In genomic region chr10:10070146-10070545, GRCm38 (mm10) we compare ENCODE assay signal across 23 mouse cellular contexts.
DNase-seq lines count a peak whose midpoint lies in the region; ATAC-seq lines count a peak whose summit lies in the region.
"Had no signal": no experiment of that assay in that cellular context is flagged by ENCODE, and none has a peak within 500 bp of the region (broad histone marks: within the 10 kb centered on the region; RNA-seq: fewer than 3 reads in every experiment).

No protein-coding gene starts in this region.

- no peak overlapping the region for H3K9ac ChIP-seq in neural tube, embryonic 15.5 days (replicated peaks)
- H3K9ac ChIP-seq in hindbrain, embryonic 14.5 days = no peak overlapping the region
- H3K9ac ChIP-seq: embryonic facial prominence, embryonic 13.5 days; embryonic facial prominence, embryonic 15.5 days; forebrain, embryonic 13.5 days; forebrain, embryonic 15.5 days; forebrain, postnatal 0 days had no signal

- H3K4me2 ChIP-seq in neural tube, embryonic 15.5 days = no peak overlapping the region
- no peak overlapping the region for H3K4me2 ChIP-seq in hindbrain, embryonic 14.5 days (replicated peaks)
- H3K4me2 ChIP-seq: embryonic facial prominence, embryonic 13.5 days; embryonic facial prominence, embryonic 15.5 days; forebrain, embryonic 13.5 days; forebrain, embryonic 15.5 days had no signal

- H3K27ac ChIP-seq in neural tube, embryonic 15.5 days (replicated peaks) = no peak overlapping the region
- no peak overlapping the region for H3K27ac ChIP-seq in hindbrain, embryonic 14.5 days
- H3K27ac ChIP-seq: embryonic facial prominence, embryonic 13.5 days; embryonic facial prominence, embryonic 15.5 days; forebrain, embryonic 13.5 days; forebrain, embryonic 15.5 days had no signal

- peak; percentile 9 for DNase-seq in induced T-regulatory cell, adult 2 months (ENCODE audit: low read depth)
- DNase-seq in naive thymus-derived CD4-positive, alpha-beta T cell, adult 2 months (ENCODE audit: low read depth) = peak; percentile 15
- no peak for DNase-seq in liver
- DNase-seq in hindbrain, embryonic 14.5 days (ENCODE audit: low spot score) = no peak
- DNase-seq: adrenal gland, adult 8-10 months; adrenal gland, postnatal 14 days; adrenal gland, postnatal 36 days; B cell, adult 2 months; cerebellum, adult 11-12 months; cerebellum, adult 8-10 months; cerebellum, adult 9-11 months; cerebellum, postnatal 14 days; cerebellum, postnatal 36 days; embryo, embryonic 11 days; forebrain, postnatal 0 days had no signal

- peak overlapping the region; percentile 28 for H3K4me3 ChIP-seq in megakaryocyte, embryonic 14.5 days (replicated peaks)
- no peak overlapping the region for H3K4me3 ChIP-seq in neural tube, embryonic 15.5 days (replicated peaks)
- no peak overlapping the region for H3K4me3 ChIP-seq in hindbrain, embryonic 14.5 days (replicated peaks; ENCODE audit: low read length)
- H3K4me3 ChIP-seq: embryonic facial prominence, embryonic 13.5 days; embryonic facial prominence, embryonic 15.5 days; forebrain, embryonic 13.5 days; forebrain, embryonic 15.5 days had no signal

- no peak for ATAC-seq in megakaryocyte, adult 5-6 weeks (ENCODE audit: poor library complexity, severe bottlenecking)
- ATAC-seq in CD4-positive, CD25-positive, alpha-beta regulatory T cell, adult 4 months = peak; percentile 90
- ATAC-seq in neural tube, embryonic 15.5 days (ENCODE audit: low FRiP score) = no peak
- no peak for ATAC-seq in hindbrain, embryonic 14.5 days (ENCODE audit: low FRiP score)
- ATAC-seq: forebrain, embryonic 13.5 days; forebrain, embryonic 15.5 days; forebrain, postnatal 0 days had no signal

- no peaks in the 10 kb centered on the region for H3K27me3 ChIP-seq in megakaryocyte, embryonic 14.5 days (replicated peaks)
- H3K27me3 ChIP-seq in neural tube, embryonic 15.5 days (replicated peaks) = no peaks in the 10 kb centered on the region
- H3K27me3 ChIP-seq in hindbrain, embryonic 14.5 days (ENCODE audit: control insufficient read depth, insufficient read depth, low read length) = no peaks in the 10 kb centered on the region
- H3K27me3 ChIP-seq: embryonic facial prominence, embryonic 13.5 days; embryonic facial prominence, embryonic 15.5 days; forebrain, embryonic 13.5 days; forebrain, embryonic 15.5 days had no signal

- peaks cover 7% of the 10 kb centered on the region for H3K4me1 ChIP-seq in megakaryocyte, embryonic 14.5 days
- no peaks in the 10 kb centered on the region for H3K4me1 ChIP-seq in neural tube, embryonic 15.5 days
- no peaks in the 10 kb centered on the region for H3K4me1 ChIP-seq in hindbrain, embryonic 14.5 days (replicated peaks; ENCODE audit: control insufficient read depth, insufficient read depth, low read length)
- H3K4me1 ChIP-seq: embryonic facial prominence, embryonic 13.5 days; embryonic facial prominence, embryonic 15.5 days; forebrain, embryonic 13.5 days; forebrain, embryonic 15.5 days had no signal

- no peaks in the 10 kb centered on the region for H3K36me3 ChIP-seq in megakaryocyte, embryonic 14.5 days (replicated peaks; ENCODE audit: low read length)
- no peaks in the 10 kb centered on the region for H3K36me3 ChIP-seq in neural tube, embryonic 15.5 days
- H3K36me3 ChIP-seq in hindbrain, embryonic 14.5 days (replicated peaks; ENCODE audit: control insufficient read depth, insufficient read depth) = no peaks in the 10 kb centered on the region
- H3K36me3 ChIP-seq: embryonic facial prominence, embryonic 13.5 days; embryonic facial prominence, embryonic 15.5 days; forebrain, embryonic 15.5 days had no signal

- H3K9me3 ChIP-seq in megakaryocyte, embryonic 14.5 days = no peaks in the 10 kb centered on the region
- H3K9me3 ChIP-seq in neural tube, embryonic 15.5 days (replicated peaks) = no peaks in the 10 kb centered on the region
- no peaks in the 10 kb centered on the region for H3K9me3 ChIP-seq in hindbrain, embryonic 14.5 days (ENCODE audit: control insufficient read depth, low read length)
- H3K9me3 ChIP-seq: embryonic facial prominence, embryonic 13.5 days; embryonic facial prominence, embryonic 15.5 days; forebrain, embryonic 13.5 days; forebrain, embryonic 15.5 days had no signal

Comparison
In these comparisons a context has a peak if more than half of its experiments do, and no peak if none do; other contexts are left out.
1. DNase-seq: peak in induced T-regulatory cell, adult 2 months (single experiment) and naive thymus-derived CD4-positive, alpha-beta T cell, adult 2 months (single experiment); none in liver (single experiment) and hindbrain, embryonic 14.5 days (single experiment).